Mouse (Mus musculus): ENCODE results near the gene Cox17.

Gene Cox17

DNA sequence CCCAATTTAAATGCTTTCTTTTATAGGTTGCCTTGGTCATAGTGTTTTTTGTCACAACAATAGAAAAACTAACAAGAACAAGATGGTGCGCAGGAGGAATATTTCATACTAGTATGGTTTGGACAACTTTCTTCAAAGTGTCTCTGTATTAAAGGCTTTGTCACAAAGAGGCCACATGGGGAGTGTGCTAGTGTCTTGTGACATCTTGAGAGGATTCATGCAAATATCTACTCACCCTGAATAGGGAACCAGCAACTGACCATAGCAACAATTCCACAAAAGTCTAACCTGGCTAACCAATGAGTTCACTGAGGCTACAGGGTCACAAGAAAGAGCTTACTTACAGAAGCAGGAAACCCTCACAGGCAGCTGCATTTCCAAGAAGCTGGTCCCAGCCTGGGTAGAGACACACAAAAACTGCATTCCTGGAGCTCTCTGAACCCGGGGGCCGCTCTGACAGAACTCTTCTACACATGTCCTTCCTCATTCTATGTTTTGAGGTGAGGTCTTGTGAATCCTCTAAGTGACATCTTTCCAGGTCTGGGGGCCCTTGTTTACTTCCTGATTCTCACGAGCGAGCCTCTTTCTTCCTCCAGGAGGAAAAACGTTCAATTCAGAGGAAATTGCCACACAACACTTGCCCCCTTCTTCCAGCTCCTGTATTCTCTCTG is 48.4 kb downstream of the Cox17 start:
- DNase-seq (ENCODE audit: low spot score), result no peak

- no peak for DNase-seq (ENCODE audit: low spot score)
These were observed 49.4 kb downstream of the Cox17 start for GRCm38 (mm10) chr16:38396155-38396554.

GRCm38 (mm10) chr16:38398266-38398665 is 51.5 kb downstream of the Cox17 start:
- DNase-seq (ENCODE audit: low spot score), result no peak

GRCm38 (mm10) chr16:38399076-38399475 is 52.3 kb downstream of the Cox17 start:
- no peak for DNase-seq (ENCODE audit: low spot score)

DNA sequence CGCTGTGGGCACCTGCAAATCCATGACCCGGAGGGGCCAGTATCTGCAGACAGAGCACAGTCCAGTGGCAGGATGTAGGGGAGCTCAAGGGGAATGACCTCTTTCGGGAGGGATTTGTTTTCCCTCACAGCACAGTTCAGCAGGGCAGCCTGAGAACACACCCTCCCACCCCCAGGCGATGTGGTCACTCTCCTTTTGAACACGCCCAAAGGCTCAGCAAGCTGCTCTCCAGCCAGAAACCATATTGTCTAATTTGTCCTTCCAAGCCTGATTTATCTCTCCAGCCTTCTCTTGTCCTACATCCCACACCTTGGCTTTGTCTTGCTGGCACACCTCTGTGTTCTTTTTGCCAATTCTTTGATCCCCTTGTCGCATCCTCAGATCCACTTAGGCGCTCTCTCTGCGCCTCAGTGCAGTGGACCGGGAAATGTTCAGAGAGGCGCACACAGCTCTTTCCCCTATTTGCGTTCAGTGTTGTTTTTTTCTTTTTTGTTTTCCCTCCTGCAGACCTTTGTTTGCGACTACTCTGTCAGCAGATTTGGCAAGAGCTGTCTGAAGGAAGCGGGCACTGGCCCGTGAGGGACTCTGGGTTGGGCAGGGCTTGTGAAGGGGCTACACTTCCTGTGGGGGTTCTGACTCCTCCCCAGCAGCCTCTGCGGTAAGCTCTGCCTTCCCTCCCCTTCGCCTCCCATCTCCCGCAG is 52.9 kb downstream of the Cox17 start:
- DNase-seq (ENCODE audit: low spot score), result peak; percentile 20

- no peak for DNase-seq (ENCODE audit: low spot score)
These were observed 53.6 kb downstream of the Cox17 start for GRCm38 (mm10) chr16:38400311-38400960.

GRCm38 (mm10) chr16:38401468-38401867 is 54.7 kb downstream of the Cox17 start:
- no peak for DNase-seq (ENCODE audit: low spot score)
